Mouse (Mus musculus): Measurements from ENCODE around the gene Ubl3.

- TF ChIP-seq CTCF (IDR thresholded peaks at IDR 0.05; ENCODE audit: borderline replicate concordance, insufficient read depth, low read depth, low read length) (no peak), POLR2A (IDR thresholded peaks at IDR 0.05; ENCODE audit: borderline replicate concordance, insufficient read depth, low read length) (no peak)
Observed at GRCm38 (mm10) chr5:148594693-148595458, 42.3 kb upstream of the Ubl3 start.

All from cerebellum, adult 2 months (tissue).